Mouse (Mus musculus) bone marrow, adult 2 months (tissue): Measurements from ENCODE around the gene P2rx1.

Source experiments
- CTCF ChIP-seq: fragments of 200-500 bp; IDR thresholded peaks from 2 replicates; pipeline ENCODE4 v1.5.1; 2011; ENCODE audit warnings: low read length, control low read depth; ENCODE audit not compliant: control insufficient read depth, insufficient read depth
- POLR2A ChIP-seq: fragments of 200-500 bp; IDR thresholded peaks from 2 replicates; pipeline ENCODE4 v1.6.1; 2011; ENCODE audit warnings: low read depth, mild to moderate bottlenecking, control low read depth, low read length, borderline replicate concordance; ENCODE audit not compliant: control insufficient read depth

GRCm38 (mm10) chr11:73048030-73048876 is 49.4 kb downstream of the P2rx1 start:
- TF ChIP-seq POLR2A (no peak), CTCF (no peak)
